ENCODE assay signal across 15 mouse cellular contexts in genomic region chr1:89322621-89323020, GRCm38 (mm10).
DNase-seq lines count a peak whose midpoint lies in the region; ATAC-seq and TF ChIP-seq lines count a peak whose summit lies in the region.
"Had no signal": no experiment of that assay in that cellular context is flagged by ENCODE, and none has a peak within 500 bp of the region (broad histone marks: within the 10 kb centered on the region; RNA-seq: fewer than 3 reads in every experiment).

No protein-coding gene starts in this region.

- TF ChIP-seq CTCF in lung, adult 2 months (IDR thresholded peaks at IDR 0.05; ENCODE audit: insufficient read depth, low read length): no peak
- TF ChIP-seq CTCF in cerebellum, adult 2 months (IDR thresholded peaks at IDR 0.05; ENCODE audit: borderline replicate concordance, insufficient read depth, low read depth, low read length): no peak

- ATAC-seq in heart, embryonic 13.5 days (ENCODE audit: extremely low read depth, insufficient number of reproducible peaks, low FRiP score, low TSS enrichment): no peak
- ATAC-seq in hindbrain, embryonic 13.5 days (ENCODE audit: low FRiP score): no peak
- ATAC-seq: CD4-positive, CD25-positive, alpha-beta regulatory T cell, adult 4 months had no signal

- no peak overlapping the region for H3K4me2 ChIP-seq in heart, embryonic 13.5 days
- H3K4me2 ChIP-seq in hindbrain, embryonic 13.5 days: no peak overlapping the region
- H3K4me2 ChIP-seq: liver, embryonic 13.5 days; neural tube, embryonic 13.5 days had no signal

- TF ChIP-seq POLR2A in lung, adult 2 months (IDR thresholded peaks at IDR 0.05; ENCODE audit: borderline replicate concordance, extremely low read depth, low read depth, low read length): peak; percentile 30; the same call in 1 of the 2 replicates
- no peak for TF ChIP-seq POLR2A in cerebellum, adult 2 months (IDR thresholded peaks at IDR 0.05; ENCODE audit: borderline replicate concordance, insufficient read depth, low read length)

- no peak overlapping the region for H3K9ac ChIP-seq in heart, embryonic 13.5 days
- H3K9ac ChIP-seq in hindbrain, embryonic 13.5 days: no peak overlapping the region
- H3K9ac ChIP-seq: liver, embryonic 13.5 days; neural tube, embryonic 13.5 days had no signal

- no peaks in the 10 kb centered on the region for H3K4me1 ChIP-seq in heart, embryonic 13.5 days
- peaks cover 13% of the 10 kb centered on the region; the same call in 1 of the 2 replicates for H3K4me1 ChIP-seq in lung, adult 2 months (ENCODE audit: control insufficient read depth, insufficient read depth, low read length)
- peaks cover 2% of the 10 kb centered on the region; the same call in 1 of the 2 replicates for H3K4me1 ChIP-seq in cerebellum, adult 2 months (ENCODE audit: control insufficient read depth, insufficient read depth, low read length)
- H3K4me1 ChIP-seq in hindbrain, embryonic 13.5 days (replicated peaks): no peaks in the 10 kb centered on the region
- H3K4me1 ChIP-seq: forebrain, embryonic 10.5 days; limb, embryonic 10.5 days; liver, embryonic 13.5 days; megakaryocyte, embryonic 14.5 days; neural tube, embryonic 13.5 days had no signal

- H3K27ac ChIP-seq in heart, embryonic 13.5 days (replicated peaks): peak overlapping the region; percentile 51
- no peak overlapping the region for H3K27ac ChIP-seq in cerebellum, adult 2 months (ENCODE audit: insufficient read depth, low read length)
- no peak overlapping the region for H3K27ac ChIP-seq in hindbrain, embryonic 13.5 days
- H3K27ac ChIP-seq: forebrain, embryonic 10.5 days; limb, embryonic 10.5 days; liver, embryonic 13.5 days; neural tube, embryonic 13.5 days had no signal

- no peak overlapping the region for H3K4me3 ChIP-seq in heart, embryonic 13.5 days
- H3K4me3 ChIP-seq in lung, adult 2 months (replicated peaks; ENCODE audit: extremely low read depth, low read depth, low read length): no peak overlapping the region
- no peak overlapping the region for H3K4me3 ChIP-seq in cerebellum, adult 2 months (replicated peaks; ENCODE audit: insufficient read depth, low read depth, low read length)
- H3K4me3 ChIP-seq in hindbrain, embryonic 13.5 days: no peak overlapping the region
- H3K4me3 ChIP-seq: forebrain, embryonic 10.5 days; limb, embryonic 10.5 days; liver, embryonic 13.5 days; megakaryocyte, embryonic 14.5 days; neural tube, embryonic 13.5 days had no signal

- peak; percentile 21 for DNase-seq in kidney, postnatal 14 days
- DNase-seq in kidney, postnatal 36 days: no peak
- DNase-seq in lung, adult 2 months: no peak
- DNase-seq in liver: no peak
- no peak for DNase-seq in cerebellum, adult 2 months
- DNase-seq: layer of hippocampus, postnatal 36 days; liver, embryonic 13.5 days; thymus, adult 18-20 months had no signal

- no peaks in the 10 kb centered on the region for H3K36me3 ChIP-seq in heart, embryonic 13.5 days
- H3K36me3 ChIP-seq in hindbrain, embryonic 13.5 days: no peaks in the 10 kb centered on the region
- H3K36me3 ChIP-seq: forebrain, embryonic 10.5 days; limb, embryonic 10.5 days; liver, embryonic 13.5 days; neural tube, embryonic 13.5 days had no signal

- H3K27me3 ChIP-seq in heart, embryonic 13.5 days (replicated peaks): no peaks in the 10 kb centered on the region
- no peaks in the 10 kb centered on the region; the same call in 1 of the 2 replicates for H3K27me3 ChIP-seq in cerebellum, adult 2 months (ENCODE audit: control insufficient read depth, insufficient read depth, low read length)
- no peaks in the 10 kb centered on the region for H3K27me3 ChIP-seq in hindbrain, embryonic 13.5 days
- H3K27me3 ChIP-seq: liver, embryonic 13.5 days; neural tube, embryonic 13.5 days had no signal

- 46% methylated on average over 4 of the region's 4 CpGs for WGBS in heart, embryonic 13.5 days
- WGBS in lung, adult 2 months: 35% methylated on average over 4 of the region's 4 CpGs
- 76% methylated on average over 4 of the region's 4 CpGs for WGBS in cerebellum, adult 2 months
- 70% methylated on average over 4 of the region's 4 CpGs for WGBS in hindbrain, embryonic 13.5 days

- H3K9me3 ChIP-seq in heart, embryonic 13.5 days: no peaks in the 10 kb centered on the region
- H3K9me3 ChIP-seq in hindbrain, embryonic 13.5 days: no peaks in the 10 kb centered on the region
- H3K9me3 ChIP-seq: forebrain, embryonic 10.5 days; limb, embryonic 10.5 days; liver, embryonic 13.5 days; megakaryocyte, embryonic 14.5 days; neural tube, embryonic 13.5 days had no signal
